In genomic region chr14:115269703-115270402, GRCm38 (mm10) we compare ENCODE assay signal across 14 mouse cellular contexts.
"Had no signal": no experiment of that assay in that cellular context is flagged by ENCODE, and none has a peak within 500 bp of the region (broad histone marks: within the 10 kb centered on the region; RNA-seq: fewer than 3 reads in every experiment).

No protein-coding gene starts in this region.

- H3K4me3 ChIP-seq: layer of hippocampus, adult 2 months; limb, embryonic 10.5 days; liver, embryonic 15.5 days; neural tube, embryonic 12.5 days had no signal

- H3K9me3 ChIP-seq: limb, embryonic 10.5 days; liver, embryonic 15.5 days; neural tube, embryonic 12.5 days had no signal

- H3K27me3 ChIP-seq: liver, embryonic 15.5 days; neural tube, embryonic 12.5 days had no signal

- H3K4me2 ChIP-seq: liver, embryonic 11.5 days; liver, embryonic 15.5 days; neural tube, embryonic 12.5 days had no signal

- H3K4me1 ChIP-seq: liver, embryonic 15.5 days; neural tube, embryonic 12.5 days had no signal

- H3K9ac ChIP-seq: liver, embryonic 15.5 days; neural tube, embryonic 12.5 days had no signal

- H3K36me3 ChIP-seq: limb, embryonic 10.5 days; liver, embryonic 15.5 days; neural tube, embryonic 12.5 days had no signal

- ATAC-seq: lung, postnatal 0 days had no signal

- DNase-seq: kidney, adult 2 months; kidney, postnatal 10 days; kidney, postnatal 4 days; lung, adult 2 months; lung, postnatal 36 days; midbrain, embryonic 14.5 days; right cerebral cortex, postnatal 25 days; thymus, postnatal 36 days had no signal

- H3K27ac ChIP-seq: layer of hippocampus, adult 2 months; limb, embryonic 10.5 days; liver, embryonic 15.5 days; neural tube, embryonic 12.5 days had no signal
